Mouse (Mus musculus) testis, postnatal 10 days (tissue): ENCODE measurements around the gene Tmprss3.

ENCODE experiments used
- DNase-seq: peaks from one replicate; pipeline ENCODE4 v3.0.0; 2021; ENCODE audit warnings: low spot score

Tmprss3 gene

GRCm38 (mm10) chr17:31136291-31136690 lies 62.5 kb downstream of the Tmprss3 start:
- no peak for DNase-seq

DNA sequence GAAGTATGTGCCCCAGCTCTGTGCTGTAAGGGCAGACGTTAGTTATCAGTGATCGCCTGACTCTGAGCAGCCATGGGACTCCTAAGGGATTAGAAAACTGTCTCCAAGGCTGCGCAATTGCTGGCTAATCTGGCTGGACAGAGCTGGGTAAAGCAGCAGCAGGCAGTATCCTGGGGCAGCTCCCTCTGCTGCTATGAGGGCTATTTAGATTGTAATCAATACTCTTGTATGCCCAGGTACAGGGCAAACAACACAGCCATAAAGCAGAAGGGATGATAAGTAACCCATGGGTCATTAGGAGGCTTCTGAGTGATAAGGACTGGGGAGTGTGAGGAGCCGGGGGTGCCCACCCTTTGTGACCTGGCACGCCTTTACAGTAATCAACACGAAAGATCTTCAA lies 63.9 kb downstream of the Tmprss3 start:
- DNase-seq = no peak

GRCm38 (mm10) chr17:31133776-31134175 lies 65.0 kb downstream of the Tmprss3 start:
- DNase-seq = no peak

GRCm38 (mm10) chr17:31131269-31131821 lies 67.4 kb downstream of the Tmprss3 start:
- DNase-seq = no peak

GRCm38 (mm10) chr17:31129452-31129851 lies 69.3 kb downstream of the Tmprss3 start, which contains the start of gene Tff3:
Tff3 (minus strand) TSS chr17:31129646.
- DNase-seq = no peak
